Mouse (Mus musculus): ENCODE measurements around the gene Scp2. TPM values are rescaled to one million over a fixed set of nuclear protein-coding genes. Genes with fewer than 3 reads are reported as not detected.
A peak's percentile ranks its signal among the peaks of the same experiment; 100 is the strongest.
"Not testable (repeated sequence)": the region's sequence is repeated elsewhere in the genome, so short reads cannot be mapped to it uniquely, and the experiment has no call there.

Gene Scp2
- 100 to 1,000 TPM; 152 to 156 TPM for total RNA-seq (2021)
- long read RNA-seq, experiment 1, transcript Scp2-201 (16 exons, 2,640 nt) = minor isoform, 24 of 373 reads
- long read RNA-seq, experiment 1, transcript Scp2-202 (5 exons, 772 nt) = major isoform, 329 of 373 reads
- long read RNA-seq, experiment 1, partial matches to known transcripts = 9 of 373 reads
- long read RNA-seq, experiment 1, other reads (novel, unspliced or antisense) = 8 of 373 reads
- long read RNA-seq, experiment 2, transcript Scp2-201 (16 exons, 2,640 nt) = minor isoform, 34 of 361 reads
- long read RNA-seq, experiment 2, transcript Scp2-202 (5 exons, 772 nt) = major isoform, 312 of 361 reads
- long read RNA-seq, experiment 2, partial matches to known transcripts = 12 of 361 reads
- long read RNA-seq, experiment 2, other reads (novel, unspliced or antisense) = 2 of 361 reads

DNA sequence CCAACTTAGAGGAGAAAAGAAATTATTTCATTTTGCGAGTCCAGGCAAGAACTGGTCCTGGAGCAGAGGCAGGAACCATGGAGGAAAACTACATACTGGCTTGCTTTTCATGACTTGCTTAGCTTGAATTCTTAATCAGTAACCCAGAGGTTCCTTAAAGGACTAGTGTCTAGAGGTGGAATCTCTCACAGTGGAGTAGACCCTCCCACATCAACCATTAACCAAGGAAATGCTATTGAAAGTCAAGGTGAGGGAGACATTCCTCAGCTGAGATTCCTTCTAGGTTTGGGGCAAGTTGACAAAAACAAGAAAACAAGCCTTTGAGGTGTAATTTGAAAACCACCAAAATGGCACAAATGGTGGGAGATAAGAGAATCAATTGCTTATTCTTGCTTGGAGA, at the start of gene Scp2:
Gene Scp2, minus strand, starts transcription at position 119 of the 400 bp plus-strand sequence.
- no peak for DNase-seq

DNA sequence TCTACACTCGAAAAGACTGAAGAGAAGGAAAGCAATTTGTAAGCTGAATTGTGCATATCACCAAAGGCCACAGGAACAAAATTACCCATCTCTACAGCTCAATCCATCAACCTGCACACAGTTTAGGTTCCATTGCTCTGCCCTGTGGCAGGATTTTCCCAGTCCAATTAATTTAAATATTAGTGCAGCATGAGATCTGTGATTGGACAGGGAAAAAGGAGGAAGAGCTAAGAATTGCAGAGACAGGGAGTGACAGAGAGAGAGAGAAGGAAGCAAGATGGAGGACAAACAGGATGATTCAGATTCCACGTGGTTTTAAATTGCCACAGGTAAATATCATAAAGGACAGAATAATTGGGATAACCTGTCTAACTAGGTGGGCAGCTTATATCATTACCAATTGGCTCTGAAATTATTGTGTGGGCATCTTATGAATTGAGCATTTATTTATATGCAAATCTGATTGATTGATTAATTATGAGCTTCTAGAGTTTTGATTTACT, 48.1 kb upstream of the Scp2 start:
- DNase-seq = no peak

DNA sequence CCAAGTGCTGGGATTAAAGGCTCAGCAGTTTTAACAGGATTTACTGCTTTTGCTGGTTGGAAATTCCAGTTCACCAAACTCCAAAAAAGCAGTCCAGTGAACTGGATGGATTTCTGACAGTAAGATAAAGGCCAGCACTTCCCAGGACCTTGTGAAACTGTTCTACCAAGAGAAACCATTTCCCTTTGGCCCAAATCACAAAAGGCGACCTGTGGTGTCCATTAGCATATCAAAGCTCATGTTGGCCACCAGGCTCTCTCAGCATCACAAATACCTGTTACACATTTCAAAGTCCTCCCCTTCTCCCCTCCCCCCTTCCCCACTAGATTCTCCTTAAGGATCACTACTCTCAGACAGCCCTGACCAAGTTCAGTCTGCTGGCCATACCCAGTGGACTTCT, 37.5 kb upstream of the Scp2 start:
- no peak for DNase-seq

DNA sequence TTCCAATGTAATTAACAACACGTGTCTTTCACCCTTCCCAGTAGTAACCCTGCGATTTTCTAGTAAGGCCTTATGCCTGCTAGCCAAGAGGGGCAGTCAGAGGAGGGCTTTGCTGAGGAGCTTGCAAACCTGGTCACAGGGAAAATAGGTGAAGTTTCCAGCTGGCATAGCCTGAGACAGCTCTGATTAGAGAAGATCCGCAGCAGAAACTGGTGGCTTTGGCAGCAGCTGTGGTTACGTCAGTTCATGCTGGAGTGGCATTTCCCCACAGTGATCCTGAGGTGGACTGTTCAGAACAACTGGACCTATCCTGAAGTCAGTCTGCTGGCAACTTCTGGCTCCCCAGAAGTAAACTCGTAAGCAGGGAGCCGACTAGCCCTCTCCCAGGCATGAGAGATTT, 23.3 kb upstream of the Scp2 start:
- DNase-seq = no peak

DNA sequence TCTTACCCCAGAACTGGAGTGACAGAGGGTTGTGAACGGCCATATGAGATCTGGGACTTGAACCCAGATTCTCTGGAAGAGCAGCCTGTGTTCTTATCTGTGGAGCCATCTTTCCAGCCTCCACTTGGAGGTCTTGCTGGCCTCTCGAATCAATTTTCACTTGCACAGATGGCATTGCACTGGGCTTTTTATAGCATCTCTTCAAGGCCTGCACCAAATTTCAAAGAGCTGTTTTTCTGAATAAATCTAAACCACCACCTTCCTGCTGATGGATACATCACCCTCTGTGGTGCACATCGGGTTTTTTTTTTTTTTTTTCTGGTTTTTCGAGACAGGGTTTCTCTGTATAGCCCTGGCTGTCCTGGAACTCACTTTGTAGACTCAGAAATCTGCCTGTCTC, 22.1 kb upstream of the Scp2 start:
- DNase-seq = no peak

DNA sequence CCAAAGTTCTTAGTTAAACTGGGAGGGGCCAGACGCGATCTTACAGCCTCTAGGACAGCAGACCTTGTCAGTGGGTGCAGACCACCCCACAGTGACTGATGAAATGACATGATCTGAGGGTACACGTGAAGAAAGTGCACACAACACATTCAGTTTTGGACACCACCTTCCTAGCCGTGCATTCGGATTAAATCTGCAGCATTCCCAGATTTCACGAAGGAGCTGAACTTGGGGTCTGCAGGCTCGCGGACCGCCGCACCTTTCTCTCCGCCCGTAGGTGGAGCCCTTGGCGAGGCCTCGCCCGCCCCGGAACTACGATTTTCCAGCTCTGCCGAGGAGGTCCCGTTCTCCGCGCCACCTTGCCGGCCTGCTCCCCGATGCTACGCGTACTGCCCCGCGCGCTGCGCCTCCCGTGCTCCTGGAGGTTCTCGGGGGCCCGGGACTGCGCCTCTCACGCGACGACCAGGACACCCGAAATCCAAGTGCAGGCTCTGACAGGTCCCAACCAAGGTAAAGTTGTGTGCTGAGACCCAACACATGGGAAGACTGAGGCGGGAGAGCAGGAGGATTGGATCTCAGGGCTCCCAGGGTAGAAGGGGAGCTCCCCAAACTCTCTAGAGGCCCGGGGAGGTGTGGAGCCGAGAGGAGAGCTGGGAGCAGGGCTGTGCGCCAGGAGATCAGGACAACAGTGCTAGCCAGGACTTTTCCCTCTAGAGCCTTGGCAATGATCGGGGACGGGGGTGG, 20.5 kb upstream of the Scp2 start, which contains the start of gene Echdc2:
Gene Echdc2, plus strand, starts transcription at position 286 of the 744 bp plus-strand sequence.
- peak; percentile 31 for DNase-seq

DNA sequence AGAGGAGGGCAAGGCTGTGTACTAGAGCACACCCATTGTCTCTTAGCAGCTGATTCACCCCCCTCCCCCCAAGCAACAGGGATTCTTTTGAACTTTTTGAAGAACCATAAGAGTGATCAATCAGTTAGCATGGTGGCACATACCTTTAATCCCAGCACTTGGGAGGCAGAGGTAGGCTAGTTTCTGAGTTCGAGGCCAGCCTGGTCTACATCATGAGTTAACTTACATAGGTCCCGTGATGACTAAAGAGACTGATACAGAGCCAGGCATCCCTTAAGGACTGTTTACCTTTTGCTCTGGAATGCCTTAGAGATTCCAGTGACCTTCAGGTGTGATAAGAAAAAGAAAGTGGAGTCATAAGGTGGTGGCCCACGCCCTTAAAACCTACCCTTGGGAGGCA, 18.5 kb upstream of the Scp2 start:
- DNase-seq = no peak

DNA sequence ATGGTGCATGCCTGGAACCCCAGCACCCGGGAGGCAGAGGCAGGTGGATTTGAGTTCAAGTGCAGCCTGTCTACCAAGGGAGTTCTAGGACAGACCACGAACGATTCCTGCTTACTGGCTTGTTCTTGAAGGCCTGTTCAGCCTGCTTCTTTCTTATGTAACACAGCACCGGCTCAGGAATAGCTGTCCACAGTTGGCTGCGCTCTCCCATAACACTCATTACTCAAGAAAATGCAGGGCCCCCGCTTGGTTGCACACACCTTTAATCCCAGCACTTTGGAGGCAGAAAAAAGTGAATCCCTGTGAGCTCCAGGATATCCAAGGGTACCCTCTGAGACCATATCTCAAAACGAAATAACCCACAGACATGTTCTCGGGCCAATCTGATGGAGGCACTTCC, 17.1 kb upstream of the Scp2 start:
- DNase-seq = no peak

DNA sequence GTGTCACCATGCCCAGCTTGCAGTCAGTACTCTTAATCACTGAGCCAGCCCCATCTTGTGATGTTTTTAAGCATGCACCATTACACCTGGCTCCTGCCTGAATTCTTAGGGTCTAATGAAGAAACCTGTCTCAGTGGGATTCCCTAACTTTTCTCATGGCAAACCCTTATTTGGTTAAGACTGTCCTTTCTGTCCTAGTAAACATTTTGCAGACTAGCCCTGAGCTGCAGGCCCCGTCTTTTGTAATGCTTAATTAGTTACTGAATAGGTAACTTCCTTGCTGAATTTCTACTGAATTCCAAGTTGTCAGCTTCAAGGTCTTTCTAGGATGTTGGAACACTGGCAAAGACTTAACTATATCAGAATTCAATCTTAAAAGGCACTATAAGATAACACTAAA, 10.3 kb upstream of the Scp2 start:
- DNase-seq = not testable (repeated sequence)

DNA sequence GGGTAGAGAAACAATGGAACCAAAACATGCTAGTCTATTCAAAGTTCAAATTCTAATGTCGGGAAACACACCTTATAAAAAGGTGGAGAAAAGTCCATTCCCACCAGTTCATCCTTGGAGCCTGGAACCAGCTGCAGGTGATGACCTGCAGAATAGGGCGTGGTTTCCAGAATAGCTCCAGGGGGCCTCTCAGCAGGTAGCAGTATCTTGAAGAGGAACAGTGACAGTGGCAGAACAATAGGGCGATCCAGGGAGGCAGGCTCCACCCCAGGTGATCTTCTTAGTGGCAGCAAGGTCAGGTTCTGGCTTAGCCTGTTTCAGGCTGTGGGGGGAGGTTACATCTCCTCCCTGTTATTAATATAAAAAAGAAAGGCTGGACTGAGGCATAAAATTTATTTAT, 756 bp upstream of the Scp2 start:
- DNase-seq = not testable (repeated sequence)

DNA sequence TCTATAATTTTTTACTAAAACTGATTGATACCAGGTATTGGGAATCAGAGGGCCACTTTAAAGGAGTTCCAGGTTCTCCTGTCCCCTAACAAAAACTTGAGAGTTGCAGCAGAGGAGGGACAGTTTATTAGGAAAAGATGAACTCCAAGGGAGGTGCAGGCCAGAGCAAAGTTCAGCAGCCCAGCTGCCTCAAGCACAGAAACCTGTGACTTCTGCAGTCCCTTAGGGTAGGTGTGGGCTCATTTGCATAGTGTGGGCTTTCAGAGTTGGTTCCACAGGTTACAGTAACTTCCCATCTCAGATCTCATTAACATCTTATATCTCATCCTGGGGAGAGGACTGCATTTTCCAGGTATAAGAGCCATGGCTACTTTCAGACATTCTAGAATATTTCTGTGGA, 1.0 kb downstream of the Scp2 start:
- DNase-seq = no peak

DNA sequence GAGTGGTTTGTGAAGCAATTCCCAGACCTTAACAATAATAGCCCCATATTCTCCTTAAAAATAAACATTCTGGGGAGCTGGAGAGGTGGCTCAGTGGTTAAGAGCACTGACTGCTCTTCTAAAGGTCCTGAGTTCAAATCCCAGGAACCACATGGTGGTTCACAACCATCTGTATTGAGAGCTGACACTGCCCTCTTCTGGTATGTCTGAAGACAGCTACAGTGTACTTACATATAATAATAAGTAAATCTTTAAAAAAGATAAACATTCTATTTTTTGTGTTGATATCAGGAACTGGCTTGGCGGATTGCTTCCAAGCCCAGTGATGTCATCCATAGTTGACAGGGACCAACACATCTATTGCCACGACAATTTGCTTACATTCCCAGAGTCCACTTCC, 1.6 kb downstream of the Scp2 start:
- DNase-seq = not testable (repeated sequence)

DNA sequence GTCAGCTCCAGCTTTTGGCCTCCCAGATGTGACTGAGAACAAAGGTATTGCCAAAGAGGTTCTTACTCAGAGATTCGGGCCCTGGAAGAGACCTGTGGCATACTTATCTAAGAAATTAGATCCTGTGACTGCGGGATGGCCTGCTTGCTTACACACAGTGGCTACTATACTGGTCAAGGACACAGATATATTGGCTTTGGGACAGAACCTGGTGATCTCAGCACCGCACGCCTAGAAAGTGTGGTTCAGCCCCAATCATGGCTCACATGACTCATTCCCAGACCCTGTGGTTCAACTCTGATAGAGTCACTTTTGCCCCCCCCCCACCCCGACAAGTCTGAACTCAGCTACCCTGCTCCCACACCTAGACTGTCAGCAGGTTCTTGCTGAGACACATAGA, 7.9 kb downstream of the Scp2 start:
- no peak for DNase-seq

DNA sequence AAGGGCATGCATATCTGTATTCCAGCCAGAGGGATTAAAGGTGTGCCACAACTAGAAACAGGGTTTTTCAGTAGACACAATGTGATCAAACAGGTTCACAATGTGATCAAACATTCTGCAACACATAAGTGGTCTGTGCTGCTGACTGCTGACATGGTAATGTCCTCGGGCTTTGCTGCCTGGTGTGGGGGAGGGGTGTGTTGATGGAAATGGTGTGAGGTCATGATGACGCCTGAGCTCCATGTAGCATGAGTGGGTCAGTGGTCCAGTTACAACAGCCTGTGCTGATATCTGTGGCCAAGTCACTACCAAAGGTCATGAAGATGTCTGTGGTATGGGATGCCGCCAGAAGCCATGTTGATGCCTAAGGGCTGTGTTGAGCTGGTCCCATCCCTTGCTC, 14.3 kb downstream of the Scp2 start:
- DNase-seq = no peak

DNA sequence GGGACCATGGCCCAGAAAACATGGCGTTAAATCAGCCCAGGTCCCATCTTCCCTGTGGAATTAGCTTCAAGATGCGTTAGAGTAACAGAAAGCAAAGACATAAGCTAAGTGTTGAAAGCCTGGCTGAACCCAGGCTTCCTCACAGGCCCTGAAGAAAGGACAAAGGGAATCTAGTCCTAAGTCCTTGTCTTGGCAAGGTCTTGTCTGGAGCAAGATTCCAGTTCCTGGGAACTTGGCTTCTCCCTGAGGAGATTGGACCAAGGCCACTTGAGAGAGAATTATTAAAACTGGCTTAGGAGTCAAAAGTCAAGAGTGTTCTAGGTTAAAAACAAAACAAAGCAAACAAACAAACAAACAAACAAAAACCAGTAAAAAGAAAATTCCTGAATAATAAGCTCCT, 16.5 kb downstream of the Scp2 start:
- DNase-seq = no peak

DNA sequence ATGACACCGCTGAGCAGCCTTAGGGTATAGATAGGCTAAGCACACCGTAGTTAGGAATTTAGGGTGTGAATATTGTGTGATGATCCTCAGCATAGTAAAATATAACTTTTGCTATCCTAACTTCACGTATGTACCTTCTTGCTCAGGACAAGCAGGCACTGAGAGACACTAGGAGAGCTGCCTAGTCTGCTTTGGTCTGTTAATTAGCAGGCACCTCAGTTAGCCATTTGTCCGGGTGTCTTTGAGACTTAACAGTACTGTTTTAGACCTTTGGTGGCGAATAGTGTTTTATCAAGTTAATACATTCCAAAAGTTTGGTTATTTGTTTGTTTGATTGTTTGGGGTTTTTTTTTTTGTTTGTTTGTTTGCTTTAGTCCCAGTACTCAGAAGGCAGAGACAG, 17.3 kb downstream of the Scp2 start:
- no peak for DNase-seq

DNA sequence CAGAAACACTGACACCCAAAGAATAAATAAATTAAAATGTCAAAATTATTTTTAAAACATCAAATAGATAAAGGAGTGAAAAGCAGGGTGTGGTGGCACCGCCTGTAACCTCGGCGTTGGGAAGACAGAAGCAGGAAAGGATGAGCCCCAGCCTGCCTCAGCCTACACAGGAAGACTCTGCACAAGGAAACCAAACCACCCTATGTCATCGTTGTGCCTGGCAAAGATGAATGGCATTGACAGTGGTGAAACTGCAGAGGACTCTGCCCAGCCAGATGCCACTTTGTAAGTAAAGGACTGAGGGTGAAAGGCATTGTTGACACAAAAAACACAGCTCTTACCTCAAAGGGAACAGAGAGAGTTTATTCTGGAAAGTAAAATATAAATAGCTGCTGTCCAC, 18.5 kb downstream of the Scp2 start:
- DNase-seq = no peak

DNA sequence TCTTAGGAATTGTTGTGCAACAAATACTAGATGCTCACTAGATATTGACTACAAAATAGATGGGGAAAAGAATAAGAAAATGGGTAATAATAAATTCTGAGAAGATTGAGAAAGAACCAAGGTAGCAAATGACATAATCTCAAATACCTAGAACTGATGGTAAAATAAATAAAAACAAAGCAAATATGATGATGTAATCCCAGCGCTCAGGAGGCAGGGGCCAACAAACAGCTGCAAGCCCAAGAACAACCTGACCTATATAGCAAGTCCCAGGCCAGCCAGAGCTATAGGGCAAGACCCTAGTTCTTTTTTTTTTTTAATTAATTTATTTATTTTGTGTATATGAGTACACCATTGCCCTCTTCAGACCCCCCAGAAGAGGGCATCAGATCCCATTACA, 20.7 kb downstream of the Scp2 start:
- no peak for DNase-seq

DNA sequence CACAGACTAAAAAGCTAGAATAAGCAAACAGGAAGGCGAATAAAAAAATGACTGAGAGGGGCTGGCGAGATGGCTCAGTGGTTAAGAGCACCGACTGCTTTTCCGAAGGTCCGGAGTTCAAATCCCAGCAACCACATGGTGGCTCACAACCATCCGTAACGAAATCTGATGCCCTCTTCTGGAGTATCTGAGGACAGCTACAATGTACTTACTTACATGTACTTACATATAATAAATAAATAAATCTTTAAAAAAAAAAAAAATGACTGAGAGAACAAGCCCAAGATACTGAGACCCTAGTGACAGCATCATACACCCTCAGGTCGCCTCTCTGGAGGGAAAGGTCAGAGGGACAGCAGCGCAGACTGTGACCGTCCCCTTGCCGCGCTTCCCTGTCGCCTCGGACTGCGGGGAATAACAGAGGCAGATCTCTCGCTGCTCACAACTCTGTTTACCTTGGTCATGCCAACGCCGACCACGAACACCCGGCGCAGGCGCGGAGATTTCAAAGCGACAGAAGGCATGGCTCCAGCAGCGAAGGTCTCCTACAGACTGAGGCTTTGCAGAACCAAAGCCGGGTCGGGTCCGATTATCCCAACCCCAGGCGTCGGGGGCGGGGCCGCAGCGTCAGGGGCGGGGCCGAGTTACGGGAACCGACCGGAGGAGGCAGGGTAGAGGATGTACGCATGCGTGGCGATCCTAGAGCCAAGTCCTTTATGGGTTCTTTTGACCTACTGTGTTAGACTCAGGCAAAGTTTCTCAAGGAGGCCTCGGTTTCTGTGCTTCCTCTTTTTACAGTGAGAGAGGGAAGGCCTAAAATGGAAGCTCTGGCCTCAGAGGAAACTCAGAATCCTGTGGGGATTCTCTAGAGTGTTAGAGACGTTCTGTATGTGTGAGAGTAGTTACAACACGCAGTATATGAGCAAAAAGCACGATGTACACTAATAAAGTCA, 26.6 kb downstream of the Scp2 start:
- DNase-seq = peak; percentile 92

DNA sequence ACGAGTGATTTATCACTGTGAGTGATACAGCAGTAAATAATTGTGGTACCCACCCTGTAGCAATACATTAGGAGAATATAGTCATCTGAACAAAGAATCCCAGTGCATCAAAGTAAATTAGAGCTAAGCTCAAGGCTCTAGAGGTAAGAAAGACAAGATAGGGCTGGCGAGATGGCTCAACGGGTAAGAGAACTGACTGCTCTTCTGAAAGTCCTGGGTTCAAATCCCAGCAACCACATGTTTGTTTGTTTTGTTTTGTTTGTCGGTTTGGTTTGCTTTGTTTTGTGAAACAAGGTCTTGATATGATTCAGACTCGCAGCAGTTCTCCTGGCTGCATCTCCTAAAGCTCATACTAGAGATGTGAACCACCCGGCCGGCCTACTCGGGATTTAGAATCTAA, 27.3 kb downstream of the Scp2 start:
- no peak for DNase-seq

DNA sequence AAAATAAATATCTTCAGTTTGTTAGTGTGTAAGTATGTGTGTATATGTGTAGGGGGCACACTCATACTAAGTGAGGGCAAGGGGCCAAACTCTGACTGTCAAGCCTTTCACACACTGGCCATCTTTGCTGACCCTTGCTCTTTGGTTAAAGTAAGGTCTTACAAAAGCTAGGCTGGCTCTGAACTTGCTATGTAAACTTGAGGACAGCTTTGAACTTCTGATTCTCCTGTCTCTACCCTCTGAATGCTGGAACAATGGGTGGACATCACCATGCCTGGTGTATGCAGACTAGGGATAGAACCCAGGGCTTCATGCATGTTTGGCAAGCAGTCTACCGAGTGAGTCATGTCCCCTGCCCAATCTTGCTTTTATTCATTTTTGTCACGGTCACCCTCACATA, 28.3 kb downstream of the Scp2 start:
- DNase-seq = no peak

DNA sequence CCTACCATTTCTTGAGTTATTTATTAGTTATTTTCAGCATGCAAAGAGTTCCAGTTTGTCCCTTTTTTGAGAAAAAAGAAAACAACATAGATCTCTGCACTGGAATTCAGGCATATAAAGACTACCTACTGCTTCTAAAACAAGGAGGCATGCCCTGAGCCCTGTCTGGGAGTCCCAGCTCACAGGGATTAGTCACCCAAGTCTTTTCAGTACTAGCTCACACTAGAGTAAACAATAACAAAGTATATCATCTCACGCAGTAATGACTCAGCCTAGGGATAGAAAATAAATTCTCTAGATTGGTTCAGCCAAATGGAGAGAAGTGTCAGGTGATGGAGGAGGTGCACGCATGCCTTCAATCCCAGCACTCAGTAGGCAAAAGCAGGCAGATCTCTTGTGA, 34.1 kb downstream of the Scp2 start:
- no peak for DNase-seq
